Mouse (Mus musculus) testis, adult 2 months (tissue): ENCODE measurements around the gene Mthfd2.

Experiments used
- CTCF ChIP-seq: fragments of 200-500 bp; IDR thresholded peaks from 2 replicates; pipeline ENCODE4 v1.5.1; 2012; ENCODE audit warnings: low read depth, mild to moderate bottlenecking, inconsistent platforms, low read length, moderate library complexity; ENCODE audit not compliant: control insufficient read depth, insufficient read depth, insufficient replicate concordance
- POLR2A ChIP-seq: fragments of 200-500 bp; IDR thresholded peaks from 2 replicates; pipeline ENCODE4 v1.6.1; 2012; ENCODE audit warnings: low read depth, mild to moderate bottlenecking, inconsistent platforms, low read length, moderate library complexity; ENCODE audit not compliant: control insufficient read depth

- TF ChIP-seq CTCF (no peak), POLR2A (no peak)
These were observed 25.2 kb upstream of the Mthfd2 start for GRCm38 (mm10) chr6:83350851-83351405.
